Mouse (Mus musculus) midbrain, embryonic 15.5 days (tissue): Measurements from ENCODE around the gene Zranb1. TPM values are rescaled to one million over a fixed set of nuclear protein-coding genes. Genes with fewer than 3 reads are reported as not detected.

Experiments
- ATAC-seq: fragments of 200-750 bp; cut with Nextera tagmentation; replicated peaks from 2 replicates; pipeline ENCODE4 v1.8.0; 2017; ENCODE audit warnings: moderate TSS enrichment
- H3K27ac ChIP-seq: fragments of 300-500 bp; sonication (generic); 2 replicates; pipeline ENCODE4 v1.5.1; 2015; ENCODE audit warnings: mild to moderate bottlenecking, inconsistent platforms
- H3K27me3 ChIP-seq: fragments of 300-500 bp; sonication (generic); replicated peaks from 2 replicates; pipeline ENCODE4 v1.6.1; 2015; ENCODE audit warnings: inconsistent platforms
- H3K36me3 ChIP-seq: fragments of 300-500 bp; sonication (generic); replicated peaks from 2 replicates; pipeline ENCODE4 v1.6.1; 2015; ENCODE audit warnings: inconsistent platforms
- H3K4me1 ChIP-seq: fragments of 300-500 bp; sonication (generic); 2 replicates; pipeline ENCODE4 v1.6.1; 2015; ENCODE audit warnings: inconsistent platforms
- H3K4me2 ChIP-seq: fragments of 300-500 bp; sonication (generic); 2 replicates; pipeline ENCODE4 v1.6.1; 2015; ENCODE audit warnings: inconsistent platforms, mild to moderate bottlenecking, moderate library complexity
- H3K4me3 ChIP-seq: fragments of 300-500 bp; sonication (generic); 2 replicates; pipeline ENCODE4 v1.5.1; 2015; ENCODE audit warnings: mild to moderate bottlenecking, inconsistent platforms
- H3K9ac ChIP-seq: fragments of 300-500 bp; sonication (generic); 2 replicates; pipeline ENCODE4 v1.6.1; 2015; ENCODE audit warnings: mild to moderate bottlenecking, inconsistent platforms
- H3K9me3 ChIP-seq: fragments of 300-500 bp; sonication (generic); 2 replicates; pipeline ENCODE4 v1.6.1; 2016; ENCODE audit warnings: inconsistent platforms
- WGBS: fragments of 180-500 bp; shearing (Covaris S2); methylation state at CpG from one replicate; pipeline ENCODE4 v1.1.7; 2015; ENCODE audit warnings: mixed read lengths; 5-methylcytosine and 5-hydroxymethylcytosine counted together
- polyA plus RNA-seq: library from polyadenylated mRNA; unstranded; fragments of >200 nt; fragmentation: Nextera tagmentation; extraction: Ambion mirVana; gene quantifications from 2 replicates; pipeline ENCODE4 v1.2.1, GENCODE M21; 2015

Zranb1 gene
- polyA plus RNA-seq, 1 experiment from 2014 or later = 24.3 TPM

DNA sequence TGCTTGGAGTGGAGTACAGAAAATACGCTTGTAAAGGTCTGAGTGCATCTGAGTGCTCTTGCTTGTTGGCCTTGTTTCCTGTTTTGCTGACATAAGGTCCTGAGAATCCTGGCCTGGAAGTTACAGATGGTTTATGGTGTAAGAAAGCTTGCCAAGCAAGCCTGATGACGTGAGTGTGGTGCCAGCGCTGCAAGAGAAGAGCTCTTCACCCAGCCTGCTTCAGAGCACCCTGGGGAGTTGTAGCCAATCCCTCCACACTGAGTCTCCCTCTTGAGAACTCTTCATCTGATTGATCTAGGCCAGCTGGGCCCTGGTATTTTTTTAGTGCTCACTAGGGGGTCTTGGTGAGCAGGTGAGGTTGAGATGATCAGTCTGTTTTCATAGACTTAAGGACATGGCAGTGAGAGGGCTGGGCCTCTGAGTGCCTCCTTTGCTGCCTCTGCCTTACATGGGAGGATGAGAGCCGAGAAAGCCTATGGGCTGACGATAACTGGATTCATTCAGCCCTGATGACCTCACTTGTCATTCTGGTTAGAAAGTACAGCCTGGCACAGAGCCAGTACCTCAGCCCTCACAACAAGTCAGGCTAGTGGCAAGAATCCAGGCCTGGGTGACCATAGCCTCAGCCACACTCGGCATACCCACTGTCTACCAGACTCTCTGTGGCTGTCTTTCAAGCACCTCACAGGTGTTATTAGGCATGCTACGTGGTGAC lies 35.9 kb upstream of the Zranb1 start:
- Histone ChIP-seq H3K9ac (no peak overlapping the region), H3K9me3 (no peaks in the 10 kb centered on the region), H3K27ac (no peak overlapping the region), H3K4me2 (no peak overlapping the region), H3K4me1 (no peaks in the 10 kb centered on the region), H3K36me3 (no peaks in the 10 kb centered on the region), H3K4me3 (no peak overlapping the region), H3K27me3 (no peaks in the 10 kb centered on the region)
- 79% methylated on average over 7 of the region's 7 CpGs for WGBS
- no peak for ATAC-seq

DNA sequence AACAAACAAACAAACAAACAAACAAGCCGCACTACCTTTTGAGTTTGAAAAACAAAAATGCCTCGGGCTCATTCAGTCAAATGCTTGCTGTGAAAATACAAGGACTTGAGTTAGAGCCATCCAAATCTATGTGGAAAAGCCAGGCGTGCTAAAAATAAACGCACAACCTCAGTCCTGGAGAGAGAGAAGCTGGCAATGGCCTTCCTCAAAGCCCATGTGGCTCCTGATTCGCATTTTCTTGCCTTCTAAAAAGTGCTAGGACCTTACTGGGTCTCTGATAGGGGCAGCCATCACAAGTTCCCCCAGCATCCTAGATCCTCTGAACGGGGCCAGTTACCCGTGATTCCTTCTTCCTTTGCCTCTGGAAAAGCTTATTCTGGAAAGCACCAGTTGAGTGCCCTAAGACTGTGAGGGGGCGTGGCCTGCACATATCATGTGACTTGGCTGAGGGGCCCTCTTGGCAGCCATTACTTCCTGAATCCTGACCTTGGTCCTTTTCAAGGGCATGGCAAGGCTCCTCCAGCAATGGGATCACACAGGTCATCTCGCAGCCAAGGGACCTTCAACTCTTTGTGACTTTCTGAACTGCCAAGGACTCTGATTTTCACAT lies 34.6 kb upstream of the Zranb1 start:
- H3K4me3 ChIP-seq = no peak overlapping the region
- no peak overlapping the region for H3K4me2 ChIP-seq
- H3K36me3 ChIP-seq = no peaks in the 10 kb centered on the region
- no peak for ATAC-seq
- WGBS = 89% methylated on average over 9 of the region's 9 CpGs
- H3K9me3 ChIP-seq = no peaks in the 10 kb centered on the region
- H3K27me3 ChIP-seq = no peaks in the 10 kb centered on the region
- no peak overlapping the region for H3K27ac ChIP-seq
- no peaks in the 10 kb centered on the region for H3K4me1 ChIP-seq
- H3K9ac ChIP-seq = no peak overlapping the region

DNA sequence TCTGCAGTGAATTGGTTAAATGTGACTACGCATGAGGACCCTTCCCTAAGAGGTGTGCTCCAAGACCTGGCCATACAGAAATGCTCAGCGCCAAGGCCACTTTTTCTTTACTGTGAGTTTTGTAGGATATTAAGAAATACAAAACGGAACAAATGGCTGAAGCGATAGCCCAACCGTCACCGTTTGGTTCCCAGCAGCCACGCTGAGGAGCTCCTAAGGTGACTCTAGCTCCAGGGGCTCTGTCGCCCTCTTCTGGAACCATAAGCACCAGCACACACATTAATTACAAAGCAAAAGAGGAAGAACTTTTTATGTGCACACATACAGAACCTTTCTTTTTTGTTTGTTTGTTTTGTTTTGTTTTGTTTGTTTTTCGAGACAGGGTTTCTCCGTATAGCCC lies 33.7 kb upstream of the Zranb1 start:
- H3K4me3 ChIP-seq = no peak overlapping the region
- no peak overlapping the region for H3K4me2 ChIP-seq
- WGBS = 82% methylated on average over 10 of the region's 10 CpGs
- H3K36me3 ChIP-seq = no peaks in the 10 kb centered on the region
- no peaks in the 10 kb centered on the region for H3K4me1 ChIP-seq
- no peak overlapping the region for H3K9ac ChIP-seq
- no peak overlapping the region for H3K27ac ChIP-seq
- no peaks in the 10 kb centered on the region for H3K27me3 ChIP-seq
- H3K9me3 ChIP-seq = no peaks in the 10 kb centered on the region
- ATAC-seq = no peak

DNA sequence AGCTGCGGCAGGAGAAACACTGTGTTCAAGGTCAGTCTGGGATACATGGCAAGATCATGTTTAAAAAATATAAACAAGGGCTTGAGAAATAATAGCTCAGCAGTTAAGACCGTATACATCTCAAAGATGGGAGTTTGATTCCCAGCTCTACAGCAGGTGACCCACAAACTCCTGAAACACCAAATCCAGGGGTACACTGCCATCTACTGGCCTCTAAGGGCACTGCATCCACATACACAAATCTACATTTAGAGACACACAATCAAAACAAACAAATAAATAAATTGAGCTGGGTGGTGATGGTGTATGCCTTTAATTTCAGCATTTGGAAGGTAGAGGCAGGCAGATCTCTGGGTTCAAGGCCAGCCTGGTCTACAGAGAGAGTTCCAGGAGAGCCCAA lies 32.7 kb upstream of the Zranb1 start:
- 93% methylated on average over 2 of the region's 2 CpGs for WGBS
- no peak overlapping the region for H3K4me3 ChIP-seq
- no peak overlapping the region for H3K9ac ChIP-seq
- H3K4me2 ChIP-seq = no peak overlapping the region
- H3K36me3 ChIP-seq = no peaks in the 10 kb centered on the region
- H3K27ac ChIP-seq = no peak overlapping the region
- no peaks in the 10 kb centered on the region for H3K9me3 ChIP-seq
- no peak for ATAC-seq
- H3K27me3 ChIP-seq = no peaks in the 10 kb centered on the region
- H3K4me1 ChIP-seq = no peaks in the 10 kb centered on the region

DNA sequence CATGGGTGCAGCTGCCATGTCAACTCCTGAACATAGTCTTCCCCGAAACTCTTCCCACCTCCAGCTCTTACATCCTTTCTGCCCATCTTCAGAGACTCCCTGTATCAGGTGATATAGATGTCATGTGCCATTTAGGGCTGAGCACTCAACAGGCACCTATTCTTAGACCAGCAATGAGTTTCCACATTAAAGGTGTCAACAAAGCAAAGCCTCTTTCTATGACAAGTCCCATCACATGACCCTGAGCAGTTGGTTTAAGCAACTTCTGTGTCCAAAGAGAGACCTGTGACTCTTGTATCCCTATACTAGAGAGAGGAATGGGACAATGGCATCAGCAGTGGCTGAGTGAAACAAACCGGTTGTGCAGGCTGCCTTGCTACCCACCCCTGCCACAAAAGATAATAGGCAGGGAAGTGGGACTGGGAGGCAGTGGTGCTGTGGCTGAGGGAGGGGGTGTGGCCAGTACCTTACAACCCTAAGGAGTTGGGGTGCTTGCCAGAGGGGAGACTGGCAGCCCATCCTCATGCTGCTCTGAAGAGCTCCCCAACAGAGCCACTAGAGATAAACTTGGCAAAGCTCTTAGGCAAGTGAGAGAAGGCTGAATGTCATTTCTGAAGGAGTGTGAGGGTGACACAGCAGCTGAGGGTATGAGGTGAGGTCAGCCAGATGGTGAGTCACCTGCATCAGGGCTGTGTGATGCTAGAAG lies 30.0 kb upstream of the Zranb1 start:
- H3K27ac ChIP-seq = no peak overlapping the region
- H3K9me3 ChIP-seq = no peaks in the 10 kb centered on the region
- no peaks in the 10 kb centered on the region for H3K4me1 ChIP-seq
- H3K4me3 ChIP-seq = no peak overlapping the region
- WGBS = 59% methylated on average over 2 of the region's 2 CpGs
- no peak for ATAC-seq
- H3K9ac ChIP-seq = no peak overlapping the region
- no peaks in the 10 kb centered on the region for H3K27me3 ChIP-seq
- no peak overlapping the region for H3K4me2 ChIP-seq
- H3K36me3 ChIP-seq = no peaks in the 10 kb centered on the region

DNA sequence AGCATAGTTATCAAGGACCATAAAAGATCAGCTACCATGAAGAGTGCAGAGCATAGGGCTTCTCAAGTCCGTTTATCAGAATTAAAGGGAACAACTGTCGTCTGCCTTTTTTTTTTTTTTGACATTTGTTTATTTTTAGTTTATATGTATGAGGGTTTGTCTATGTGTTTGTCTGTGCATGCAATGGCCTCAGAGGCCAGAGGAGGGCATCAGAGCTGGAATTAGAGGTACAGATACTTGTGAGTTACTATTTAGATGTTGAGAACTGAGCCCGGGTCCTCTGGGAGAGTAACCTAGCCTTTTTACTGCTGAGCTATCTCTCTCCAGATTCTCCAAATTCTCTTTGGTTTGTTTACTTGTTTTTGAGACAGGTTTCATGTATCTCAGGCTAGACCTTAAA lies 27.1 kb upstream of the Zranb1 start:
- no peaks in the 10 kb centered on the region for H3K4me1 ChIP-seq
- ATAC-seq = no peak
- H3K27me3 ChIP-seq = no peaks in the 10 kb centered on the region
- H3K9ac ChIP-seq = no peak overlapping the region
- H3K9me3 ChIP-seq = no peaks in the 10 kb centered on the region
- H3K4me3 ChIP-seq = no peak overlapping the region
- H3K36me3 ChIP-seq = no peaks in the 10 kb centered on the region
- no peak overlapping the region for H3K4me2 ChIP-seq
- WGBS = 82% methylated on average over 3 of the region's 3 CpGs
- H3K27ac ChIP-seq = no peak overlapping the region

DNA sequence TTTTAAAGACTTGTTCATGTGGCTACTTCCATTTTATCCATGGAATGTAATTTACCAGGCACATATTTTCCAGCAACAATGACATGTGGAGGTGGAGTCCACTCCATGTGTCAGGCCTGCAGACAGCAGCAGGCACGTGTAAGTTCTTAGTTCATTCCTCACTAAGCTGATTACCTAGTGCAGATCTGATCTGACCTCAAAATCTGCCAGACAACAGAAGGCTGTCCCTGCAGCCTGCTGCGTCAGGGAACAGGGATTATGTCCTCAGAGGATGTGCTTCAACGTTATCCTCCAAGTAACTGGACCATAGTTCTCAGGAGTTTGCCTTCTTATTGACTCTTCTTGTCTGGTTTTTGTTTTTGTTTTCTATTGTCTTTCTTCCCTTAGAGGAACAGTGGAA lies 9.0 kb upstream of the Zranb1 start:
- H3K27me3 ChIP-seq = no peaks in the 10 kb centered on the region
- no peak overlapping the region for H3K27ac ChIP-seq
- H3K4me3 ChIP-seq = no peak overlapping the region
- ATAC-seq = no peak
- no peaks in the 10 kb centered on the region for H3K4me1 ChIP-seq
- WGBS = 18% methylated on average over 3 of the region's 3 CpGs
- no peak overlapping the region for H3K4me2 ChIP-seq
- H3K9ac ChIP-seq = no peak overlapping the region
- H3K9me3 ChIP-seq = no peaks in the 10 kb centered on the region
- no peaks in the 10 kb centered on the region for H3K36me3 ChIP-seq

DNA sequence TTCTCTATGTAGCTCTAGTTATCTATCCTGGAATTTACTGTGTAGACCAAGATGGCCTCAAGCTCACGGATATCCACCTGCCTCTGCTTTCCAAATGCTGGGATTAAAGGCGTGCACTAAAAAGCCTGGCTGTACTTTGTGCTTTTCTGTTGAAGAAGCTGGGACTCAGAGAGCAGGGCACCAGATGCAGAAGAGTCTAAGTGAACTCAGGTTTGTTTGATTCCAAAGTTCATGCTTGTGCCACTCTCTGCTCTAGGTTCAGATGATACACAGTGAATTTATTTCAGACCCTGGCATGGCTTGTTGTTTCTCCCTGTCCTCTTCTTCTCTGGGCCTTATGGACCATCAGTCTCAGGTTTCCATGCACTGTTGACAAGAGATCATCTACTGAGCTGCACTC lies 5.7 kb upstream of the Zranb1 start:
- WGBS = 75% methylated on average over 2 of the region's 2 CpGs
- Histone ChIP-seq H3K4me3 (no peak overlapping the region), H3K9ac (no peak overlapping the region), H3K36me3 (no peaks in the 10 kb centered on the region), H3K27me3 (no peaks in the 10 kb centered on the region), H3K4me2 (no peak overlapping the region), H3K9me3 (no peaks in the 10 kb centered on the region), H3K27ac (no peak overlapping the region), H3K4me1 (peaks cover 3% of the 10 kb centered on the region; the same call in 1 of the 2 replicates)
- no peak for ATAC-seq

DNA sequence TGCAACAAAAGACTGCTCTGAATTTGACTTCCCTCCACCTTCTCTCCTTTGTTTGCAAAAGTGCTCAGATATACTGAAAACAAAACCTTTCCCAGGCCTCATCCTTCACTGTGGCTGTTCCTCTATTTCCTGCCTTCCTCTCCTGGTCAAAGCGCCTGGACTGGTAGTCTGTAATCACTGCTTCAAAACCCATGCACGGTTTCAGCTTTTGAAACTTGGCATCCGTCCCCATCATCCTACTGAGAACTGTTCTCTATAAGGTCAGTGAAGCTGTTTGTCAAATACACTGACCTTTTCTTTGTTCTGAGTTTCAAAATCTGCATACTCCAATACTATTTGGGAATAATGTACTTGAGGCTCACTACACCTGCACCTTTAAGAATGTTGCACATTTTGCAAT lies 3.7 kb upstream of the Zranb1 start:
- no peak for ATAC-seq
- Histone ChIP-seq H3K4me1 (peaks cover 8% of the 10 kb centered on the region), H3K36me3 (no peaks in the 10 kb centered on the region), H3K4me2 (no peak overlapping the region), H3K27ac (no peak overlapping the region), H3K4me3 (no peak overlapping the region), H3K9me3 (no peaks in the 10 kb centered on the region), H3K9ac (no peak overlapping the region), H3K27me3 (no peaks in the 10 kb centered on the region)
- WGBS = 61% methylated on average over 3 of the region's 3 CpGs

DNA sequence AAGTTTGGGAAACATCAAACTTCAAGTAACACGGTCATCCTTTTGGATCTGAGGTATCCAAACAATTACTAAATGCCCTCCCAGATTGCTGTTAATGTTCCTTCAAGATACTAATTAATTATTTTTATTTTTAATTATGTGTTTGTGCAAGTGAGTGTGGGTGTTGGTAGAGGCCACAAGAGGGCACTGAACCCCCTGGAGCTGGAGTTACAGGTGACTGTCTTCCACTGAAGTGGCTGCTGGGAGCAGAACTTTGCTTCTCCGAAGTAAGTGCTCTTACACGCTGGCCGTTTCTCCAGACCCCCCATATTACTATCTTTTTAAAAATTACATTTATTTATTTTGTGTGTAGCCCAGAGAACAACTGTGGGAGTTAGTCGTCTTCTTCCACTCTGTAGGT lies 887 bp upstream of the Zranb1 start:
- no peak for ATAC-seq
- Histone ChIP-seq H3K9me3 (no peaks in the 10 kb centered on the region), H3K4me1 (peaks cover 24% of the 10 kb centered on the region), H3K36me3 (no peaks in the 10 kb centered on the region), H3K9ac (0 out of 2 replicates have a peak overlapping the region, but pooled peaks have one; percentile 57), H3K27ac (no peak overlapping the region), H3K27me3 (no peaks in the 10 kb centered on the region), H3K4me2 (peak overlapping the region; percentile 51), H3K4me3 (peak overlapping the region; percentile 90)
- 91% methylated on average over 5 of the region's 5 CpGs for WGBS

DNA sequence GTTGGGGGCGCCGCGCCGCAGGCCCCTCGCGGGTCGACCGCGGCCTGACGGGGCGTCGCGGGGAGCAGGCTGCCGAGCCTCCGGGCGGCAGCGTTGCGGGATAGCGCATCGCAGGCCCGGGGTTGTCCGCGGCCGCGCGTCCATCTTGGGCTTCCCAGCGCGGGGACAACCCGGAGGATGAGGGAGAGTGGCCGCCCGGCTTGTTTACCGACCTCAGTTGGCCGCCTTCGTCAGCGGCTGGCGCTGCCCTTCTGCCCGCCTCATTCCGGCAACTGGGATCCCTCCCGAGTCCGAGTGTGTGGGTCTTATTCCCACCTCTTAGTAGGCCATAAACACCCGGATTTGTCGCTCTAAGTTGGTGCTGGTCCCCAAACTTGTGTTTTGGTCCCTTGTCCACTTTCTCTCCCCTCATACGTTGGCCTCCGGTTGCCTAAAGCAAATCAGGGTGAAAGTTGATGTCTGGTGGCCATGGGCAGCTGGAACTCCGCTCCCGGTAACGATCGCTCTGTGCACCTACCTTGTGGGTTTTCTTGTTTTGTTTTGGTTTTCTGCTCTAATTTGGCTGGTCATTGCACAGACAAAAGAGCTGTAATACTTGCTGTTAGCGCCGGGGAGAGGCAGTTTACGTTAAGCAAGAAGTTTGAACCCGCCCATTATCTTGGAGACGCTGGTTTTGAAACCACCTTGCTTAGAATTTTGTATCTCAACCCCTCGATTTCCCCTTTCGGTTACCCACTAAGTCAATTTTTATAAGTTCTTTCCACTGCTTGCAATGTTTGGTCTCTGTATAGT lies 814 bp downstream of the Zranb1 start:
- Histone ChIP-seq H3K36me3 (no peaks in the 10 kb centered on the region), H3K4me3 (peak overlapping the region; percentile 90), H3K27ac (peak overlapping the region; percentile 98), H3K27me3 (no peaks in the 10 kb centered on the region), H3K9ac (peak overlapping the region; percentile 89), H3K4me2 (peak overlapping the region; percentile 78), H3K4me1 (peaks cover 24% of the 10 kb centered on the region), H3K9me3 (no peaks in the 10 kb centered on the region)
- WGBS = under 1% methylated on average over 36 of the region's 55 CpGs
- no peak; the same call in none of the 2 replicates for ATAC-seq

DNA sequence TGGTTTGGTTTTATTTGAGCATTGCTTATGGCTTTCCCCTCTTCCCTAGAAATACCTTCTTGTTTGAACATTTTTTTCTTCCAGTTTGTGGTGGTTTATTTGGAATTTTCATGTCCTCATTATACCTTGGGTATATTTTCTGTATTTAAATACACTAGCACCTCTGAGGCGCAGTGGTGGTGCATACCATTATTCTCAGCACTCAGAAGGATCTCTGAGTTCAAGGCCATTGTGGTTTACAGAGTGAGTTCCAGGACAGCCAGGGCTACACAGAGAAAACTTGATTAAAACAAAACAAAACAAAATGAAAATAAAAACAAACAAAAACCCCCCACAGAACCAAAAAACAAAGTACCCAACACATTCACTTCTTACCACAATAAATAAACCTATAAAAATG lies 2.4 kb downstream of the Zranb1 start:
- ATAC-seq = no peak
- peaks cover 24% of the 10 kb centered on the region for H3K4me1 ChIP-seq
- no peak overlapping the region for H3K9ac ChIP-seq
- WGBS = 88% methylated on average over 1 of the region's 1 CpGs
- H3K27ac ChIP-seq = no peak overlapping the region
- H3K27me3 ChIP-seq = no peaks in the 10 kb centered on the region
- no peaks in the 10 kb centered on the region for H3K36me3 ChIP-seq
- no peak overlapping the region for H3K4me3 ChIP-seq
- no peak overlapping the region for H3K4me2 ChIP-seq
- H3K9me3 ChIP-seq = no peaks in the 10 kb centered on the region
